Mouse (Mus musculus): ENCODE data around the gene Rapgef2. TPM values are rescaled to one million over a fixed set of nuclear protein-coding genes. Genes with fewer than 3 reads are reported as not detected.

Gene Rapgef2
- polyA plus RNA-seq, 1 experiment = 17.7 TPM

- no peak overlapping the region for H3K27ac ChIP-seq (ENCODE audit: insufficient read depth, low read length)
- H3K9me3 ChIP-seq (replicated peaks; ENCODE audit: control insufficient read depth, insufficient read depth, low read length, poor library complexity, severe bottlenecking) = no peaks in the 10 kb centered on the region
- H3K27me3 ChIP-seq (ENCODE audit: control insufficient read depth, insufficient read depth, low read length, poor library complexity, severe bottlenecking) = no peaks in the 10 kb centered on the region
- H3K4me3 ChIP-seq (ENCODE audit: low read depth, low read length) = no peak overlapping the region
- no peaks in the 10 kb centered on the region for H3K36me3 ChIP-seq (ENCODE audit: control insufficient read depth, insufficient read depth, low read length, poor library complexity, severe bottlenecking)
- no peak for TF ChIP-seq POLR2A (IDR thresholded peaks at IDR 0.05; ENCODE audit: insufficient read depth, low read length)
- TF ChIP-seq CTCF (IDR thresholded peaks at IDR 0.05; ENCODE audit: low read depth, low read length) = no peak
- no peak for TF ChIP-seq EP300 (IDR thresholded peaks at IDR 0.05; ENCODE audit: insufficient read depth, low read depth, low read length)
- H3K4me1 ChIP-seq (ENCODE audit: control insufficient read depth, insufficient read depth, low read length) = peaks cover 2% of the 10 kb centered on the region
- no peak overlapping the region for H3K9ac ChIP-seq (ENCODE audit: low read depth, poor library complexity, severe bottlenecking)
Measured at GRCm38 (mm10) chr3:79254023-79254422, 32.3 kb downstream of the Rapgef2 start.

- Histone ChIP-seq H3K9ac (ENCODE audit: low read depth, poor library complexity, severe bottlenecking) (no peak overlapping the region), H3K4me1 (ENCODE audit: control insufficient read depth, insufficient read depth, low read length) (peaks cover 2% of the 10 kb centered on the region), H3K36me3 (ENCODE audit: control insufficient read depth, insufficient read depth, low read length, poor library complexity, severe bottlenecking) (no peaks in the 10 kb centered on the region), H3K4me3 (ENCODE audit: low read depth, low read length) (no peak overlapping the region), H3K27me3 (ENCODE audit: control insufficient read depth, insufficient read depth, low read length, poor library complexity, severe bottlenecking) (no peaks in the 10 kb centered on the region), H3K9me3 (replicated peaks; ENCODE audit: control insufficient read depth, insufficient read depth, low read length, poor library complexity, severe bottlenecking) (no peaks in the 10 kb centered on the region), H3K27ac (ENCODE audit: insufficient read depth, low read length) (no peak overlapping the region)
- TF ChIP-seq CTCF (IDR thresholded peaks at IDR 0.05; ENCODE audit: low read depth, low read length) = no peak
- TF ChIP-seq EP300 (IDR thresholded peaks at IDR 0.05; ENCODE audit: insufficient read depth, low read depth, low read length) = no peak
- no peak for TF ChIP-seq POLR2A (IDR thresholded peaks at IDR 0.05; ENCODE audit: insufficient read depth, low read length)
Measured at GRCm38 (mm10) chr3:79253416-79253815, 32.9 kb downstream of the Rapgef2 start.

GRCm38 (mm10) chr3:79252921-79253394, 33.4 kb downstream of the Rapgef2 start:
- TF ChIP-seq POLR2A (IDR thresholded peaks at IDR 0.05; ENCODE audit: insufficient read depth, low read length) = no peak
- no peak for TF ChIP-seq CTCF (IDR thresholded peaks at IDR 0.05; ENCODE audit: low read depth, low read length)
- TF ChIP-seq EP300 (IDR thresholded peaks at IDR 0.05; ENCODE audit: insufficient read depth, low read depth, low read length) = no peak
- Histone ChIP-seq H3K27ac (ENCODE audit: insufficient read depth, low read length) (no peak overlapping the region), H3K4me1 (ENCODE audit: control insufficient read depth, insufficient read depth, low read length) (peaks cover 2% of the 10 kb centered on the region), H3K9ac (ENCODE audit: low read depth, poor library complexity, severe bottlenecking) (no peak overlapping the region), H3K36me3 (ENCODE audit: control insufficient read depth, insufficient read depth, low read length, poor library complexity, severe bottlenecking) (no peaks in the 10 kb centered on the region), H3K9me3 (replicated peaks; ENCODE audit: control insufficient read depth, insufficient read depth, low read length, poor library complexity, severe bottlenecking) (no peaks in the 10 kb centered on the region), H3K4me3 (ENCODE audit: low read depth, low read length) (no peak overlapping the region), H3K27me3 (ENCODE audit: control insufficient read depth, insufficient read depth, low read length, poor library complexity, severe bottlenecking) (no peaks in the 10 kb centered on the region)

- Histone ChIP-seq H3K9me3 (replicated peaks; ENCODE audit: control insufficient read depth, insufficient read depth, low read length, poor library complexity, severe bottlenecking) (no peaks in the 10 kb centered on the region), H3K27me3 (ENCODE audit: control insufficient read depth, insufficient read depth, low read length, poor library complexity, severe bottlenecking) (no peaks in the 10 kb centered on the region), H3K4me3 (ENCODE audit: low read depth, low read length) (no peak overlapping the region), H3K9ac (ENCODE audit: low read depth, poor library complexity, severe bottlenecking) (no peak overlapping the region), H3K27ac (ENCODE audit: insufficient read depth, low read length) (no peak overlapping the region), H3K4me1 (ENCODE audit: control insufficient read depth, insufficient read depth, low read length) (peaks cover 2% of the 10 kb centered on the region), H3K36me3 (ENCODE audit: control insufficient read depth, insufficient read depth, low read length, poor library complexity, severe bottlenecking) (no peaks in the 10 kb centered on the region)
- no peak for TF ChIP-seq EP300 (IDR thresholded peaks at IDR 0.05; ENCODE audit: insufficient read depth, low read depth, low read length)
- TF ChIP-seq CTCF (IDR thresholded peaks at IDR 0.05; ENCODE audit: low read depth, low read length) = no peak
- TF ChIP-seq POLR2A (IDR thresholded peaks at IDR 0.05; ENCODE audit: insufficient read depth, low read length) = no peak
Measured at GRCm38 (mm10) chr3:79249955-79250354, 36.4 kb downstream of the Rapgef2 start.

GRCm38 (mm10) chr3:79248659-79249235, 37.6 kb downstream of the Rapgef2 start:
- Histone ChIP-seq H3K36me3 (ENCODE audit: control insufficient read depth, insufficient read depth, low read length, poor library complexity, severe bottlenecking) (no peaks in the 10 kb centered on the region), H3K27ac (ENCODE audit: insufficient read depth, low read length) (no peak overlapping the region), H3K4me1 (ENCODE audit: control insufficient read depth, insufficient read depth, low read length) (peaks cover 4% of the 10 kb centered on the region), H3K9me3 (replicated peaks; ENCODE audit: control insufficient read depth, insufficient read depth, low read length, poor library complexity, severe bottlenecking) (no peaks in the 10 kb centered on the region), H3K27me3 (ENCODE audit: control insufficient read depth, insufficient read depth, low read length, poor library complexity, severe bottlenecking) (no peaks in the 10 kb centered on the region), H3K4me3 (ENCODE audit: low read depth, low read length) (no peak overlapping the region), H3K9ac (ENCODE audit: low read depth, poor library complexity, severe bottlenecking) (no peak overlapping the region)
- no peak for TF ChIP-seq CTCF (IDR thresholded peaks at IDR 0.05; ENCODE audit: low read depth, low read length)
- TF ChIP-seq EP300 (IDR thresholded peaks at IDR 0.05; ENCODE audit: insufficient read depth, low read depth, low read length) = no peak
- TF ChIP-seq POLR2A (IDR thresholded peaks at IDR 0.05; ENCODE audit: insufficient read depth, low read length) = no peak

GRCm38 (mm10) chr3:79248208-79248607, 38.1 kb downstream of the Rapgef2 start:
- Histone ChIP-seq H3K4me3 (ENCODE audit: low read depth, low read length) (no peak overlapping the region), H3K9ac (ENCODE audit: low read depth, poor library complexity, severe bottlenecking) (no peak overlapping the region), H3K36me3 (ENCODE audit: control insufficient read depth, insufficient read depth, low read length, poor library complexity, severe bottlenecking) (no peaks in the 10 kb centered on the region), H3K9me3 (replicated peaks; ENCODE audit: control insufficient read depth, insufficient read depth, low read length, poor library complexity, severe bottlenecking) (no peaks in the 10 kb centered on the region), H3K27me3 (ENCODE audit: control insufficient read depth, insufficient read depth, low read length, poor library complexity, severe bottlenecking) (no peaks in the 10 kb centered on the region), H3K4me1 (ENCODE audit: control insufficient read depth, insufficient read depth, low read length) (peaks cover 2% of the 10 kb centered on the region), H3K27ac (ENCODE audit: insufficient read depth, low read length) (no peak overlapping the region)
- TF ChIP-seq CTCF (IDR thresholded peaks at IDR 0.05; ENCODE audit: low read depth, low read length) = no peak
- TF ChIP-seq EP300 (IDR thresholded peaks at IDR 0.05; ENCODE audit: insufficient read depth, low read depth, low read length) = no peak
- no peak for TF ChIP-seq POLR2A (IDR thresholded peaks at IDR 0.05; ENCODE audit: insufficient read depth, low read length)

All from ES-Bruce4 (cell line).